Mouse (Mus musculus): ENCODE measurements at regions not wholly inside any gene's neighbourhood (a gene's known extent, or its start where the extent isn't known, plus 50 kb on each side); places are given as distances from the start of the nearest gene placed in this dataset.

DNA sequence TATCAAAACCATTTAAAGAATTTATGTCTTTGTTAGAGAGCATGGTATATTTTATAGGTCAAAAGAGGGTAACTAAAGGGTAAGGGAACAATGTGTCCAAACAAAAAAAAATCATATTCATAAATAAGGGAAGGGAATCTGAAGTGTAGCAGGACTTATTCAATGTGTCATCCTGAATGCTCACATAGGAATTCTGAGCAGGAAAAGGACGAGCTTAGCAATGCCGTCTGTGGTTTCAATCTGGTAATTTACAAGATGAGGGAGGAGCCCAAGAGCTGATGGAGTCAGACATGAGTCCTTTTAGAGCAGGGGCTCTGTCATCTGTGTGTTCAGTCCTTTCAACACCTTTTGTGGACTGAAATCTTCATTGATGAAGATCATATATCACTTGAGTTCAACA is 101.6 kb downstream of the Gm10295 start:
- no peak for TF ChIP-seq CTCF (IDR thresholded peaks at IDR 0.05; ENCODE audit: insufficient read depth, low read depth, low read length)
- no peak for TF ChIP-seq POLR2A (IDR thresholded peaks at IDR 0.05; ENCODE audit: insufficient read depth, low read depth, low read length)
